ENCODE assay signal across 9 mouse cellular contexts in genomic region chr10:110927491-110927890, GRCm38 (mm10). TPM values are rescaled to one million over a fixed set of nuclear protein-coding genes. Genes with fewer than 3 reads are reported as not detected.
DNase-seq lines count a peak whose midpoint lies in the region; ATAC-seq and TF ChIP-seq lines count a peak whose summit lies in the region.
"Had no signal": no experiment of that assay in that cellular context is flagged by ENCODE, and none has a peak within 500 bp of the region (broad histone marks: within the 10 kb centered on the region; RNA-seq: fewer than 3 reads in every experiment).

No protein-coding gene starts in this region.

- no peak overlapping the region for H3K4me3 ChIP-seq in embryonic facial prominence, embryonic 14.5 days (ENCODE audit: low read depth, low read length)
- no peak overlapping the region for H3K4me3 ChIP-seq in intestine, postnatal 0 days (ENCODE audit: low read depth, low read length)
- H3K4me3 ChIP-seq: liver, embryonic 13.5 days had no signal

- ATAC-seq in embryonic facial prominence, embryonic 14.5 days (ENCODE audit: low read depth) = peak; percentile 35
- peak; percentile 77 for ATAC-seq in intestine, postnatal 0 days
- ATAC-seq in activated CD4-positive, CD25-positive, alpha-beta regulatory T cell, adult 4 months = no peak

- H3K9me3 ChIP-seq in embryonic facial prominence, embryonic 14.5 days (ENCODE audit: control insufficient read depth, low read length) = no peaks in the 10 kb centered on the region
- H3K9me3 ChIP-seq in intestine, postnatal 0 days (ENCODE audit: control insufficient read depth) = no peaks in the 10 kb centered on the region
- H3K9me3 ChIP-seq: liver, embryonic 13.5 days had no signal

- peaks cover 63% of the 10 kb centered on the region for H3K4me1 ChIP-seq in embryonic facial prominence, embryonic 14.5 days (ENCODE audit: control insufficient read depth, insufficient read depth, low read length)
- H3K4me1 ChIP-seq in intestine, postnatal 0 days (replicated peaks; ENCODE audit: control insufficient read depth, insufficient read depth, low read length) = peaks cover 20% of the 10 kb centered on the region; the same call in 1 of the 2 replicates

- H3K9ac ChIP-seq in embryonic facial prominence, embryonic 14.5 days (ENCODE audit: low read depth, low read length) = no peak overlapping the region
- no peak overlapping the region for H3K9ac ChIP-seq in intestine, postnatal 0 days (ENCODE audit: low read depth, low read length)
- H3K9ac ChIP-seq: liver, embryonic 13.5 days had no signal

- H3K36me3 ChIP-seq in embryonic facial prominence, embryonic 14.5 days (ENCODE audit: control insufficient read depth, insufficient read depth, low read length) = no peaks in the 10 kb centered on the region
- H3K36me3 ChIP-seq in intestine, postnatal 0 days (ENCODE audit: control insufficient read depth, insufficient read depth) = no peaks in the 10 kb centered on the region
- H3K36me3 ChIP-seq: liver, embryonic 13.5 days had no signal

- H3K4me2 ChIP-seq in embryonic facial prominence, embryonic 14.5 days (ENCODE audit: low read depth, low read length) = peak overlapping the region; percentile 31
- peak overlapping the region; percentile 43; the same call in 1 of the 2 replicates for H3K4me2 ChIP-seq in intestine, postnatal 0 days (replicated peaks; ENCODE audit: low read depth)
- H3K4me2 ChIP-seq: liver, embryonic 13.5 days had no signal

- DNase-seq in layer of hippocampus, adult 11-12 months (ENCODE audit: low spot score) = peak; percentile 48
- no peak for DNase-seq in layer of hippocampus, postnatal 14 days (ENCODE audit: low spot score in 2 of 2)
- DNase-seq in adrenal gland, postnatal 14 days = peak; percentile 71
- peak; percentile 89 for DNase-seq in embryonic facial prominence, embryonic 14.5 days (ENCODE audit: low spot score)
- DNase-seq in urinary bladder, adult 18-20 months (ENCODE audit: low spot score in 2 of 2) = no peak
- DNase-seq in thymus, adult 18-20 months = no peak
- DNase-seq: liver, embryonic 13.5 days had no signal

- peak; percentile 30 for TF ChIP-seq CTCF in intestine, postnatal 0 days (IDR thresholded peaks at IDR 0.05; ENCODE audit: low read depth)

- WGBS in embryonic facial prominence, embryonic 14.5 days = 28% methylated on average over 11 of the region's 11 CpGs
- WGBS in intestine, postnatal 0 days = 22% methylated on average over 11 of the region's 11 CpGs

- peak overlapping the region; percentile 75 for H3K27ac ChIP-seq in embryonic facial prominence, embryonic 14.5 days (replicated peaks; ENCODE audit: low read depth, low read length)
- H3K27ac ChIP-seq in intestine, postnatal 0 days (ENCODE audit: low read depth, low read length) = no peak overlapping the region
- H3K27ac ChIP-seq: liver, embryonic 13.5 days had no signal

- no peaks in the 10 kb centered on the region for H3K27me3 ChIP-seq in embryonic facial prominence, embryonic 14.5 days (replicated peaks; ENCODE audit: control insufficient read depth, insufficient read depth, low read length)
- H3K27me3 ChIP-seq in intestine, postnatal 0 days (replicated peaks; ENCODE audit: control insufficient read depth, insufficient read depth, low read length) = no peaks in the 10 kb centered on the region
- H3K27me3 ChIP-seq: liver, embryonic 13.5 days had no signal

RNA-seq across cellular contexts. Expression of gene Csrp2, which starts 7.9 kb away (rescaled TPM):
- 10 to 100 TPM; 40.3 to 59.2 TPM for total RNA-seq in layer of hippocampus, postnatal 14 days (2021)
- 276 and 295 TPM in 2 replicates for total RNA-seq in adrenal gland, postnatal 14 days (2021)
- polyA plus RNA-seq in embryonic facial prominence, embryonic 14.5 days (2014; fragmentation: Nextera tagmentation; extraction: Ambion mirVana) = 165 and 169 TPM in 2 replicates
- 97.2 and 102 TPM in 2 replicates for polyA plus RNA-seq in intestine, postnatal 0 days (2015; fragmentation: Nextera tagmentation; extraction: Ambion mirVana)
- 1 to 10 TPM; 4.2 to 7.8 TPM for polyA plus RNA-seq in activated CD4-positive, CD25-positive, alpha-beta regulatory T cell, adult 4 months (2017; shearing (Covaris generic))

Comparison
In these comparisons a context has a peak if more than half of its experiments do, and no peak if none do; other contexts are left out.
1. DNase-seq: peak in layer of hippocampus, adult 11-12 months (single experiment), adrenal gland, postnatal 14 days (single experiment) and embryonic facial prominence, embryonic 14.5 days (single experiment); none in layer of hippocampus, postnatal 14 days (0 of 2), urinary bladder, adult 18-20 months (0 of 2) and thymus, adult 18-20 months (0 of 2).
2. RNA of gene Csrp2, which starts 7.9 kb away (polyA plus RNA-seq): 165 to 169 TPM in embryonic facial prominence, embryonic 14.5 days and 97.2 to 102 TPM in intestine, postnatal 0 days; 4.2 to 7.8 TPM in activated CD4-positive, CD25-positive, alpha-beta regulatory T cell, adult 4 months; every median in the first group is over 10 times any median in the second.